Mouse (Mus musculus) liver, adult 2 months (tissue): ENCODE measurements at regions not wholly inside any gene's neighbourhood (a gene's known extent, or its start where the extent isn't known, plus 50 kb on each side); places are given as distances from the start of the nearest gene placed in this dataset.

Experiments
- CTCF ChIP-seq: fragments of 200-500 bp; IDR thresholded peaks from 2 replicates; pipeline ENCODE4 v1.5.1; 2011; ENCODE audit warnings: low read depth, low read length, control low read depth
- POLR2A ChIP-seq: fragments of 200-500 bp; IDR thresholded peaks from 2 replicates; pipeline ENCODE4 v1.6.1; 2011; ENCODE audit warnings: low read length, control low read depth; ENCODE audit not compliant: insufficient read depth; ENCODE audit errors: extremely low read depth

- TF ChIP-seq POLR2A (no peak), CTCF (no peak)
These were observed 52.9 kb upstream of the Fmnl2 start for GRCm38 (mm10) chr2:52804826-52805149.
